16 mouse cellular contexts compared by ENCODE assay signal in the genomic region with DNA sequence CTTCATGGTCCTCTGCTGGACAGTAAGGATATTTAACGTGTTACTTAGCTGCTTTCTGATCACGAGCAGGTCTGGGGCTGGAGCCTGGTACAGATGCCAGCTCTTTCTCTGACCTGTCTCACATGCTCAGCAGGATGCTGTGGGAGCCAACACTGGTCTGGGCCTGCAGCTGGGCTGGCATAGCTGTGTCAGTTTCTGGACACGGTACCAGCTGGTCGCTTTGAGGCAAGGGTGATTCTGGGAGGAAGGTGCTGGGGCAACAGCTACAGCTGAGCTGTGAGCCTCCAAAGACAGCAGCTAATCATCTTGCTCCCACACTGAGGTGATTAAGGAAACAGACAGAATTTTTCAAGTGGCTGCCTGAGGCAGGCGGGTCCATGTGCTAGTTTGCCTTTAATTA. TPM values are rescaled to one million over a fixed set of nuclear protein-coding genes. Genes with fewer than 3 reads are reported as not detected.
DNase-seq lines count a peak whose midpoint lies in the region; ATAC-seq and TF ChIP-seq lines count a peak whose summit lies in the region.
"Had no signal": no experiment of that assay in that cellular context is flagged by ENCODE, and none has a peak within 500 bp of the region (broad histone marks: within the 10 kb centered on the region; RNA-seq: fewer than 3 reads in every experiment).

No protein-coding gene starts in this region.

- no peak overlapping the region for H3K4me2 ChIP-seq in forebrain, embryonic 16.5 days (ENCODE audit: low read length)
- H3K4me2 ChIP-seq in midbrain, embryonic 14.5 days (ENCODE audit: low read length), result no peak overlapping the region
- H3K4me2 ChIP-seq: embryonic facial prominence, embryonic 15.5 days had no signal

- WGBS in forebrain, embryonic 16.5 days, result 61% methylated on average over 5 of the region's 5 CpGs
- WGBS in midbrain, embryonic 14.5 days, result 68% methylated on average over 5 of the region's 5 CpGs
- WGBS in kidney, adult 2 months, result 71% methylated on average over 5 of the region's 5 CpGs

- no peaks in the 10 kb centered on the region for H3K9me3 ChIP-seq in forebrain, embryonic 16.5 days (ENCODE audit: control insufficient read depth, low read length)
- H3K9me3 ChIP-seq in midbrain, embryonic 14.5 days (ENCODE audit: control insufficient read depth, low read length), result no peaks in the 10 kb centered on the region
- H3K9me3 ChIP-seq: embryonic facial prominence, embryonic 15.5 days; heart, embryonic 10.5 days had no signal

- H3K4me1 ChIP-seq in forebrain, embryonic 16.5 days (replicated peaks; ENCODE audit: control insufficient read depth, insufficient read depth, low read length), result peaks cover 13% of the 10 kb centered on the region
- 0 out of 2 replicates have a peak, but pooled peaks cover 6% of the 10 kb centered on the region for H3K4me1 ChIP-seq in midbrain, embryonic 14.5 days (ENCODE audit: control insufficient read depth, insufficient read depth, low read length)
- no peaks in the 10 kb centered on the region for H3K4me1 ChIP-seq in kidney, adult 2 months (ENCODE audit: control insufficient read depth, insufficient read depth, low read length)
- H3K4me1 ChIP-seq: embryonic facial prominence, embryonic 15.5 days; heart, embryonic 10.5 days had no signal

- no peak for TF ChIP-seq CTCF in layer of hippocampus, adult 2 months (conservative IDR thresholded peaks at IDR 0.05)
- no peak for TF ChIP-seq CTCF in kidney, adult 2 months (conservative IDR thresholded peaks at IDR 0.05; ENCODE audit: insufficient read depth, insufficient read length, low read depth, low read length)

- intact Hi-C loops in left cerebral cortex, postnatal 25 days (cut with DNase I), result no loop called here

- TF ChIP-seq POLR2A in kidney, adult 2 months (IDR thresholded peaks at IDR 0.05; ENCODE audit: low read depth, low read length), result no peak

- H3K4me3 ChIP-seq in layer of hippocampus, adult 2 months, result no peak overlapping the region
- H3K4me3 ChIP-seq in forebrain, embryonic 16.5 days (replicated peaks; ENCODE audit: low read length), result no peak overlapping the region
- no peak overlapping the region for H3K4me3 ChIP-seq in midbrain, embryonic 14.5 days (replicated peaks; ENCODE audit: low read depth, low read length)
- no peak overlapping the region for H3K4me3 ChIP-seq in kidney, adult 2 months (ENCODE audit: insufficient read depth, low read depth, low read length)
- H3K4me3 ChIP-seq: embryonic facial prominence, embryonic 15.5 days; heart, embryonic 10.5 days had no signal

- no peak overlapping the region for H3K9ac ChIP-seq in forebrain, embryonic 16.5 days (replicated peaks; ENCODE audit: low read depth, low read length)
- 0 out of 2 replicates have a peak overlapping the region, but pooled peaks have one; percentile 34 for H3K9ac ChIP-seq in midbrain, embryonic 14.5 days (replicated peaks; ENCODE audit: low read length)
- H3K9ac ChIP-seq: embryonic facial prominence, embryonic 15.5 days had no signal

- ATAC-seq in forebrain, embryonic 16.5 days, result no peak
- ATAC-seq in midbrain, embryonic 14.5 days (ENCODE audit: low FRiP score, low TSS enrichment), result no peak
- ATAC-seq: lung, postnatal 0 days had no signal

- H3K27ac ChIP-seq in layer of hippocampus, adult 2 months, result peak overlapping the region; percentile 64
- H3K27ac ChIP-seq in forebrain, embryonic 16.5 days (ENCODE audit: low read length), result peak overlapping the region; percentile 50; the same call in 1 of the 2 replicates
- H3K27ac ChIP-seq in midbrain, embryonic 14.5 days (replicated peaks; ENCODE audit: low read depth, low read length), result peak overlapping the region; percentile 57
- no peak overlapping the region for H3K27ac ChIP-seq in kidney, adult 2 months (ENCODE audit: insufficient read depth, low read depth, low read length)
- H3K27ac ChIP-seq: embryonic facial prominence, embryonic 15.5 days; heart, embryonic 10.5 days had no signal

- DNase-seq in cerebellum, adult 11-12 months, result peak; percentile 6
- DNase-seq in cerebellum, adult 9-10 months, result no peak
- no peak for DNase-seq in layer of hippocampus, adult 2 months (ENCODE audit: low spot score in 2 of 2)
- no peak for DNase-seq in layer of hippocampus, postnatal 10 days (ENCODE audit: low spot score in 2 of 2)
- DNase-seq in midbrain, embryonic 14.5 days, result peak; percentile 16
- no peak for DNase-seq in kidney, adult 2 months
- DNase-seq in left cerebral cortex, postnatal 25 days (ENCODE audit: low spot score in 2 of 2), result no peak
- DNase-seq: kidney, postnatal 10 days; right cerebral cortex, postnatal 14 days; thymus, adult 2 months had no signal

- no peaks in the 10 kb centered on the region for H3K36me3 ChIP-seq in forebrain, embryonic 16.5 days (ENCODE audit: control insufficient read depth, insufficient read depth)
- H3K36me3 ChIP-seq in midbrain, embryonic 14.5 days (ENCODE audit: control insufficient read depth, insufficient read depth, low read length), result no peaks in the 10 kb centered on the region
- no peaks in the 10 kb centered on the region; the same call in 1 of the 2 replicates for H3K36me3 ChIP-seq in kidney, adult 2 months (ENCODE audit: control insufficient read depth, insufficient read depth, low read length)
- H3K36me3 ChIP-seq: embryonic facial prominence, embryonic 15.5 days; heart, embryonic 10.5 days had no signal

- H3K27me3 ChIP-seq in forebrain, embryonic 16.5 days (replicated peaks; ENCODE audit: control insufficient read depth, insufficient read depth, low read length), result no peaks in the 10 kb centered on the region
- H3K27me3 ChIP-seq in midbrain, embryonic 14.5 days (ENCODE audit: control insufficient read depth, insufficient read depth, low read length), result no peaks in the 10 kb centered on the region
- no peaks in the 10 kb centered on the region for H3K27me3 ChIP-seq in kidney, adult 2 months (replicated peaks; ENCODE audit: control insufficient read depth, insufficient read depth, low read length)
- H3K27me3 ChIP-seq: embryonic facial prominence, embryonic 15.5 days had no signal

RNA-seq across cellular contexts. Expression of gene Syt17, which starts 46.1 kb away (rescaled TPM):
- 10 to 100 TPM; 96.0 to 98.3 TPM for total RNA-seq in layer of hippocampus, adult 2 months (2021)
- total RNA-seq in layer of hippocampus, postnatal 10 days (2021), result 10 to 100 TPM; 45.9 to 49.3 TPM
- 6.0 and 7.1 TPM in 2 replicates for polyA plus RNA-seq in forebrain, embryonic 16.5 days (2015; fragmentation: Nextera tagmentation; extraction: Ambion mirVana)
- polyA plus RNA-seq in midbrain, embryonic 14.5 days (2014; fragmentation: Nextera tagmentation; extraction: Ambion mirVana), result 12.4 and 13.1 TPM in 2 replicates
- 10.6 and 11.9 TPM in 2 replicates for polyA plus RNA-seq in kidney, adult 2 months (2012; rRNA removed)
- 10 to 100 TPM; 61.6 to 73.9 TPM for total RNA-seq in left cerebral cortex, postnatal 25 days (2021)
- total RNA-seq: liver, adult 2 months; neutrophil, adult 5-6 weeks had no signal
- polyA plus RNA-seq: liver, adult 2 months had no signal

Comparison
In these comparisons a context has a peak if more than half of its experiments do, and no peak if none do; other contexts are left out.
1. DNase-seq: peak in cerebellum, adult 11-12 months (single experiment) and midbrain, embryonic 14.5 days (single experiment); none in cerebellum, adult 9-10 months (single experiment), layer of hippocampus, adult 2 months (0 of 2), layer of hippocampus, postnatal 10 days (0 of 2), kidney, adult 2 months (single experiment) and left cerebral cortex, postnatal 25 days (0 of 2).